Mouse (Mus musculus) liver, adult 2 months (tissue): ENCODE data around the gene Katnal1.

ENCODE experiments used
- CTCF ChIP-seq: fragments of 200-500 bp; IDR thresholded peaks from 2 replicates; pipeline ENCODE4 v1.5.1; 2011; ENCODE audit warnings: low read depth, low read length, control low read depth
- POLR2A ChIP-seq: fragments of 200-500 bp; IDR thresholded peaks from 2 replicates; pipeline ENCODE4 v1.6.1; 2011; ENCODE audit warnings: low read length, control low read depth; ENCODE audit not compliant: insufficient read depth; ENCODE audit errors: extremely low read depth

DNA sequence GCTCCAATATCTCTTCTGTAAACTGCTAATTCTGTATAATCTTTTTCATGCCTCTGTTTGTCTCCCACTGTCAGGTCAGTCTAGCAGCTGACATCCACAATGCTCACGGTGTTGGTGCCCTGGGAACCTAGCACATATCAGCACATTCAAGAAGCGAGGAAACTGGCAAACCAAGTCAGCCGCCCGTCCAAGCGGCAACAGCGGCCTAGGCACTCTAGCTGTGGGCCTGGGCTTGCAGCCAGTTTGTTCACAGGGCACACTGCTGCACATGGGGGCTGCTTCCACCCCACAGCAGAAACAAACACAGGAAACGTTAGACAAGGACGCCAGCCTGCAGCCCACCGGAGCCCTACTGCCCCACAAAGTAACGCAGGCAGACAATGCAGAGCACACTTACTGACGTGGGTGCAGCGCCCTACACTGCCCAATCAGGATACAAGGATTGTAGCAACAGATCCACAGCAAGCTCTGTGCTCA is 31.1 kb downstream of the Katnal1 start:
- TF ChIP-seq CTCF = no peak
- TF ChIP-seq POLR2A = no peak
